Mouse (Mus musculus): ENCODE results near the gene Zfp446.
"Not testable (repeated sequence)": the region's sequence is repeated elsewhere in the genome, so short reads cannot be mapped to it uniquely, and the experiment has no call there.

The Zfp446 gene

GRCm38 (mm10) chr7:12977682-12978389 lies at the start of gene Zfp446:
Zfp446 (plus strand) TSS chr7:12977848.
- peak; percentile 98 to 99 for DNase-seq

DNA sequence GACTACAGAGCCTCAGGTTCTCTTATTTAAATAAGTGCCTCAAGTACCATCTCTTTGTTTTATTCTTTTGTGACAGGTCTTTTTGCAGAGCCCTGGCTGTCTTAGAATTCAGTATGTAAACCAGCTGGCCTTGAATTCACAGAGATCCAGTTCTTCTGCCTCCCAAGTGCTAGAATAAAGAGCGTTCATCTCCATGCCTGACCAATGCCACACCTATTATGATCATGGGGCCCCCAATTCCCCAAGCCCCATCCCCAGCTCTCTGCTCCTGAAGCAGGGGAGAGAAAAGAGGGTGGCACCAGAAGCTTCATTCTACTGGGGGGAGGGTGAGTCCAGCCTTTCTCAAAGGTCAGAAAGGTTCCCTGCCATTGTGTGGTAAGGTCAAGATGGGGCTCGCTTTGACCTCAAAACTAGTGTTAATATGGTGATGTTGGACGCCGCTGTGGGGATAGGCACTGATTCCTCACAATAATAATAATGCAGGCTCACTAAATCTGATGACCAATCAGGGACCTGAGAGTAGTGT lies 44.0 kb upstream of the Zfp446 start:
- no peak for DNase-seq

DNA sequence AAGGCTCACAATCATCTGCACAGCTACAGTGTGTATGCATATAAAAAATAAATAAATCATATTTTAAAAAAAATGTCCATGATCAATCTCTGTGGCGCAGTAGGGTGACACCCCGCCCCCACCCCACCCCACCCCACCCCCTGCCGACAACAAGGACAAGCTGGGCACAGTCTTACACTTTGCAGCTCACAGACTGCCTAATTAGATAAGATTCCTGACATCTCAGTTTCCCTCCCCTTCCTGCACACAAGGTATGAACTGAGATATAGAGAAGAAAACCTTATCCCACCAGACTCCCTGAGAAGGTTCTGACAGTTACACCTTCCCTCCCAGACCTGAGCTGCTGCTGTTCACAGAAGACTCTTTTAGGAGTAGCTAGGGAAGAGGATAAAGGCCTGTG lies 42.8 kb upstream of the Zfp446 start:
- no peak for DNase-seq

- DNase-seq = not testable (repeated sequence)
These were observed 40.3 kb upstream of the Zfp446 start for GRCm38 (mm10) chr7:12937254-12937803.

- DNase-seq = no peak
These were observed 37.0 kb upstream of the Zfp446 start for GRCm38 (mm10) chr7:12940599-12940998.

GRCm38 (mm10) chr7:12943488-12943887 lies 34.2 kb upstream of the Zfp446 start:
- peak in 1 of 2 experiments; percentile 24 for DNase-seq

DNA sequence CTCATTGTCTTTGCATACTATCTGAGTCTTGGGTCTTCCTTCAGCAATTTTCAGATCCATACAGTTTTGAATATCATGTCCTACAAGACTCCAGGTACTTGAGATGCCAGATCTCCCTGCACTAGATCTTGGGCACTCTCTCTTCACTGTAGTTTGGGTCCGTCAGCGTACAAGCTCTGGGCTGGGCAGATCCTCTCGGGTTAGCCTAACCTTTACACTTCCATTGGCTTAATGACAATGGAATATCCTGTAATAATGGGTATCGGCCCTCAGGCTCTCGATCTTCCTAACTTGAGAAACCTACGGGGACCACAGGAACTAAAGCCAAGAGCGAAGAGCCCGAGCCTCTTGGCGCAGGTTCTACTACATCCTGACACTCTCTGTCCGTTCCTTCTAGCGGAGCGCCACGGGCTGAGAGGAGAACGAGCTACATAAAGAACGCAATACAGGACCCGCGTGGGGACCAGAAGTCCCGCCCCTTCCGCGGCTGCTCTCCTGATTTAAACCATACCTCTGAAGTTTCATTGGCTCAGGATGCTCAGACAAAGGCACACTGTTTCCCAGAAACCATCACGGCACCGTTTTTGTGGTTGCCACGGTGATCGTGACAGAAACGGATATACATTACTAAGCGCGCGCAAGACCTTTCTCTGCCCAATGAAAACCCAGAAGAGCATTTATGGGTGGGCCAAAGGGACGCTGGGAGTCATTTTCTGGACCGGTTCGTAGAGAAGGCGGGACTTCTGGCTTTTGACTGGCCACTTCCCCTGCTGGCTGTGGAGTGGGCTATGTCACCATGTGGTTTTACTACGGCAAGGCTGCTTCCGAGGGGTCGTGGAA lies 28.4 kb upstream of the Zfp446 start:
- peak; percentile 91 to 94 for DNase-seq

DNA sequence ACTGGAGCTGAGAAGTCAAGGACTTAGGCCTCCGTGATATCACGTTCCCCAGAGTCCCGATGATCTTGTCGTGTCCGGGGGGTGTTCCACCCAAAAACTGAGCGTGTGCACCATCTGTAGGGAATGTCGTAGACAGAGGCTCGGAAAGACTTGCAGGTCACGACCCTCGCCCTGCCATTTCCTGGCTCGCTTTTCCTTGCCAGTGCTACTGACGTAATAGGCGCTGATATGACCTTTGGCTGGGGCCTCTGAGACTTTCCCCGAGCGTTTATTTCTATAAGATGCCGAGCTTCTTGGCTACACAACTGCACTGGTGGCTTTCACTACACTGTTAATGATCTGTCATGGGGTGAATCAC lies 27.8 kb upstream of the Zfp446 start:
- no peak for DNase-seq

DNA sequence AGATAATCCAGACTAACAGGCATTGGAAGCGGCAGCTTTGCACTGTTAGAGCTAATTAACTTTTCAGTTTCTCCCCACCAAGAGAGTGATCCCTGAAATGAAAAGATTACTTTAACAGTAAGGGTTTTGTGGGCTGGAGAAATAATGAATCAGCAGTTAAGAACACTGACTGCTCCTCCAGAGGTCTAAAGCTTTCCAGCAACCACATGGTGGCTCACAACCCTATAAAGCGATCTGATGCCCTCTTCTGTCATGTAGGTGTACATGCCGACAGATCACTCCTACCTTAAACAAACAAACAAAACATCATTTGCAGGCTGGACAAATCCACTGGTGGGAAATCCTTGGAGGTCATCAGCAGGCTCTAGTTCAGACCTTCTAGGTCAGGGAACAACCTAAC lies 22.8 kb upstream of the Zfp446 start:
- DNase-seq = no peak

DNA sequence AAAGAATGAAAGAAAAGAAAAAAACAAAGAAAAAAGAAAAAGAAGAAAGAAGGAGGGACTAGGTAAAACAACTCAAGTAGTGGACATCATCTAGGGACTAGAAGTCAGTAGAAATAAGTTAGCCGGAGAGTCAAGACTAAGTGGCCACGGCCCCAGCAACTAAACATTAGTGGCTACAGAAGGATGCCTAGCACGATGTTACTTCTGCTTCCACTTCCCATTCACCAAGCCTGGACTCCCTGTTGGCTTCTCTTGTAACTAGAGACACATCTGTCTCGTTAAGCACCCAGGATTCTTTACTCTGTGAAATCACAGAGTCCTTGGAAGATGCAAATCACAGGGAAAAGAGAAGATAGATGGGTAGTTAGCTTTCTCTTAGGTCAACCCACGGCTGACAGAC lies 20.1 kb upstream of the Zfp446 start:
- DNase-seq = no peak

DNA sequence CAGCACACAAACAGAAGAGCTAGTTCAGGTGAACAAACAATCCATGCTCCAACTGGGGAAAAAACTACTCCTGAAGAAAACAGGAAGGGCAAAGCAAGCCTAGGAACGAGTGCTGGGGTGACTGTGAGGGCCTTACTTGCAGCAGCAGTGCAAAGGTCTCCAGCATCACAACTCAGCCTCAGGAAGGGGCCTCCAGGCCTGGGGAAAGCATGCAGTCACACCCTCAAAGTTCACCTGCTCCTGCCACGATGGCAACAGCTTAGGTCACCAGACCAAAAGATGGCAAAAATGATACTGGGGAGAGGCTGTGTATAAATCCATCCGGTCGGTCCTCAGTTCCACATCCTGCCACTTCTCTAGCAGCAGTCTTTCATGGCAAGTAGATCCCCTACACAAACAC lies 18.7 kb upstream of the Zfp446 start:
- no peak for DNase-seq

DNA sequence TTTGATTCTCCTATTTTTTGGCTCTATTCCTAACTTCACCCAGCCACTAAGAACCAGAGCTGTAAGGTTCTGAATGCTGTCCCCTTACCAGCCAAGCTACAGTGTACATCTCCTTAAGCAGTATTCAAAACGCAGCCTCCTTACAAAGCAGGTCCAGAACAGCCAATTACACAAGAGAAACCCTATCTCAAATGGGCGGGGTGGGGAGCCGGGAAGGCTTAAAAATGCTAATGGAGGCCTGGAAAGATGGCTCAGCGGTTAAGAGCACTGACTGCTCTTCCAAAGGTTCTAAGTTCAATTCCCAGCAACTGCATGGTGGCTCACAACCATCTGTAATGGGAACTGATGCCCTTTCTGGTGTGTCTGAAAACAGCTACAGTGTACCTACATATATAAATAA lies 17.9 kb upstream of the Zfp446 start:
- no peak for DNase-seq

- peak; percentile 48 to 68 for DNase-seq
These were observed 16.0 kb upstream of the Zfp446 start for GRCm38 (mm10) chr7:12961511-12962141.

GRCm38 (mm10) chr7:12965678-12966091 lies 12.0 kb upstream of the Zfp446 start, which contains the start of gene Zfp324:
Zfp324 (plus strand) TSS chr7:12965838.
- peak; percentile 90 to 94 for DNase-seq

GRCm38 (mm10) chr7:12966104-12966845 lies 11.4 kb upstream of the Zfp446 start:
- peak; percentile 76 to 83 for DNase-seq

GRCm38 (mm10) chr7:12970906-12971305 lies 6.7 kb upstream of the Zfp446 start:
- DNase-seq = no peak

DNA sequence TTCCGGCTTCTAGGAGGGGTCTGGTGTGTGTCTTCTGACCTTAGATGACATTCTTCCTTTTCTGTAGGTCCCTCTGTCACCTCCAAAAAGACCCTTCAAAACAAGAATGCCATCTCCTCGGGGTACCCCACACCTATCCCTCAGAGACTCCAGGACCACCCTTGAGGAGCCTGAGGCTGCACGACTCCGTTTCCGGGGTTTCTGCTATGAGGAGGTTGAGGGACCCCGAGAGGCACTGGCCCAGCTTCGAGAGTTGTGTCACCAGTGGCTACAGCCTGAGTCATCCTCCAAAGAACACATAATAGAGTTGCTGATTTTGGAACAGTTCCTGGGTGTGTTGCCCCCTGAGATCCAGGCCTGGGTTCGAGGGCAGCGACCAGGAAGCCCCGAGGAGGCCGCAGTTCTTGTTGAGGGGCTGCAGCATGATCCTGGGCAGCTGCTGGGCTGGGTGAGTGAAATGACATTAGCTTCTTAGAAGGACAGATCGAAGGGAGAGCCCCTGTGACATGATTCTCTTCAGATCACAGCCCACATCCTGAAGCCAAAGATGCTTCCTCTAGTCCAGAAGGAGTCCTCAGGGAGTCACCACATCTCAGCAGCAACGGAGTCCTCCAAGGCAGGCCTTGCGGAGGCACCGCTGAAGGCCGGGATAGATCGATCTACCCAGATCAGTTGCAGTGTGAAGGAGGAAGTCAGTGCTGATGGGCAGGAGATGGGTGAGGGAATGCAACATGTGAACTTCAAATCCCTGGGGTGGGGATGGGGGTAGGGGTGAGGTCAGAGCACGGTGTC lies 1.5 kb downstream of the Zfp446 start:
- no peak for DNase-seq

DNA sequence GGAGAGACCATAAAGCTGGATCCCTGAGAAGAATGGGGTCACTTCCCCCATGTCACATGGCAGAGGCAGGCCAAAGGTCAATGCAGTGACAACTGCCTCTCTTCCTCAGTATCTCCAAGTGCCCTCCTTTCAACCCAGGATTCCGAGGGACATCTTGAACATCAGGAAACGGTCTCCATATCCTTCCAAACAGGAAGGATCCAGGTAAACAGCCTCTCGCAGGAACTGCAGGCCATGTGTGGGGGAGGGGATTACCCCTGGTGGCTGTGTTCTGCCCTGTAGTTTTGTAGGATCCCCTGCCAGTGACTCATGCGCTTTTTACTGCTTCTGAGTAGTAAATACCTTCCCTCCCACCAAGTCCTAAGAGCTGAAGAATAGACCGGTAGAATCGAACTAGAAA lies 2.1 kb downstream of the Zfp446 start:
- DNase-seq = no peak

DNA sequence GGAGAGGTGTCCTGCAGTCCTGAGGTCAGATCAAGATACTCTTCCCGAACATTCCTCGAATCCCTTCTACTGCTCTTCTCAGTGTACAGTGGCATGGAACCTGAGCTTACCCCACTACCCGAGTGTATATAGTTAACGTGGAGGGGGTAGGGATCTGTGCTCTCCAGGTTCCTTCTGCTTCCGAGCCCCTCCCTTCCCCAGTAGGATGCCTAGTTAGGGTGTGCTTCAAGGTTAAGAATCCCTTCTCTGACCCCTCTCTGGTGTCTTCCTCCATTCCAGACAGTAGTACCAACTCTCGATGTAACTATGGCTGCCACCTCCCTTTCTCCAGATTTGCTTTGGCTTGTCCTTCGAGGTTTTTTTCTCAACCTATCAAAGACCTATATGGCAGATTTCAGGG lies 2.6 kb downstream of the Zfp446 start:
- DNase-seq = no peak

- no peak for DNase-seq
These were observed 8.1 kb downstream of the Zfp446 start for GRCm38 (mm10) chr7:12985724-12986123.

GRCm38 (mm10) chr7:12986906-12987305 lies 9.3 kb downstream of the Zfp446 start:
- no peak for DNase-seq
